Mouse (Mus musculus): ENCODE data around the gene Slc31a1.

DNA sequence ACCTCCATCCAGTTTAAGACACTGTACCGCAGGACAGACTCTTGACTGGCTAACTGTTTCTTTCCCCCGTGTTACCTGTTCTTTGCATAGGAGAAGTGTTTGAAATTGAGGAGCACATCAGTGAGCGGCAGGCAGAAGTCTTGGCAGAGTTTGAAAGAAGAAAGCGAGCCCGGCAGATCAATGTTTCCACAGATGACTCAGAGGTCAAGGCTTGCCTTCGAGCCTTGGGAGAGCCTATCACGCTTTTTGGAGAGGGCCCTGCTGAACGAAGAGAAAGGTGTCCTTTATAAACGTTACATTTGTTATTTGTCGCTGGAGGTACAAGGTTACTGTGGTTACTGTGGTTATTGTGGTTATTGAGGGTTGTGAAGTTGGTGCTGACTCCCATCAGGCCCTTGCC is 51.1 kb downstream of the Slc31a1 start:
- TF ChIP-seq POLR2A (IDR thresholded peaks at IDR 0.05; ENCODE audit: extremely low read depth, insufficient read depth, low read length): no peak
- TF ChIP-seq CTCF (IDR thresholded peaks at IDR 0.05; ENCODE audit: low read depth, low read length): no peak
